Mouse (Mus musculus) adrenal gland, postnatal 25 days (tissue): ENCODE results near the gene Arhgap29. TPM values are rescaled to one million over a fixed set of nuclear protein-coding genes. Genes with fewer than 3 reads are reported as not detected.

ENCODE experiments used
- DNase-seq: peaks from one replicate; pipeline ENCODE4 v3.0.0; 2021; ENCODE audit warnings: mixed read lengths
- total RNA-seq: library from RNA; stranded (reverse); gene quantifications from 2 replicates; pipeline ENCODE4 v1.2.3, GENCODE M21; 2021

The Arhgap29 gene
- total RNA-seq, 1 experiment from 2014 or later = 57.1 TPM

GRCm38 (mm10) chr3:121941204-121941745 is 11.1 kb upstream of the Arhgap29 start:
- DNase-seq = no peak

DNA sequence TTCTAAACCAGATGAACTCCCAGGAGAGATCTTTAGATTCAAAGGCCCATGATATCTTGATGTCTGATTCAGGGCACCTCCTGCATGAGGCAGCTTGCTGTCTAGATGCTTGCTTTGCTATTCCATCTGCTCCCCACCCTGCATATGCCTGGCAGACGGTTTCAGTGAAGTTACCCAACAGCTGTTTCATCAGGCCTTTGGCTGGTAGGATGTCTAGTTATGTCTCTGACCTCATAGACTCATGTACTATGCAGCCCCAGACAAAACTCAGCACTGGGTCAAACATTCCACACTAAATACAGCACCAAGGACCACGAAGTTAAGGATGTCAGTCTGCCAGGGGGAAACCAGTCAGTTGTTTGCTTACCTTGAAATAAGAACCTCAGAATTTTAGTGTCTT is 6.4 kb upstream of the Arhgap29 start:
- DNase-seq = no peak

- no peak for DNase-seq
Measured at GRCm38 (mm10) chr3:121946765-121947164, 5.6 kb upstream of the Arhgap29 start.

GRCm38 (mm10) chr3:121950139-121950538 is 2.2 kb upstream of the Arhgap29 start:
- no peak for DNase-seq

DNA sequence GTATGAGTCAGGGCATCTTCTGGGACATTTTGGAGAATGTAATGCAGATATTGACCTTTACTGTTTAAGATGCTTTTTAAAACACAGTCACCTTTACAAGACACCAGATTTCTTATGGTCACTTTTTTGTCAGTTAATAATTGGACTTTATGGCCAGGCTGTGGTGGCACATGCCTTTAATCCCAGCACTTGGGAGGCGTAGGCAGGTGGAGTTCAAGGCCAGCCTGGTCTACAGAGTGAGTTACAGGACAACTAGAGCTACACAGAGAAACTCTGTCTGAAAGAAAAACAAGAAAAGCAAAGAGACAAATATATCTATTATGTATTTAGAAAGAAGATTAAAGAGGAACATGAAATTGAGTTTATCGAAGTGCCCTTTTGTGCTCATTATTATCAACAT is 1.2 kb upstream of the Arhgap29 start:
- no peak for DNase-seq

GRCm38 (mm10) chr3:121953049-121953432 is 700 bp downstream of the Arhgap29 start:
- DNase-seq = peak; percentile 94

DNA sequence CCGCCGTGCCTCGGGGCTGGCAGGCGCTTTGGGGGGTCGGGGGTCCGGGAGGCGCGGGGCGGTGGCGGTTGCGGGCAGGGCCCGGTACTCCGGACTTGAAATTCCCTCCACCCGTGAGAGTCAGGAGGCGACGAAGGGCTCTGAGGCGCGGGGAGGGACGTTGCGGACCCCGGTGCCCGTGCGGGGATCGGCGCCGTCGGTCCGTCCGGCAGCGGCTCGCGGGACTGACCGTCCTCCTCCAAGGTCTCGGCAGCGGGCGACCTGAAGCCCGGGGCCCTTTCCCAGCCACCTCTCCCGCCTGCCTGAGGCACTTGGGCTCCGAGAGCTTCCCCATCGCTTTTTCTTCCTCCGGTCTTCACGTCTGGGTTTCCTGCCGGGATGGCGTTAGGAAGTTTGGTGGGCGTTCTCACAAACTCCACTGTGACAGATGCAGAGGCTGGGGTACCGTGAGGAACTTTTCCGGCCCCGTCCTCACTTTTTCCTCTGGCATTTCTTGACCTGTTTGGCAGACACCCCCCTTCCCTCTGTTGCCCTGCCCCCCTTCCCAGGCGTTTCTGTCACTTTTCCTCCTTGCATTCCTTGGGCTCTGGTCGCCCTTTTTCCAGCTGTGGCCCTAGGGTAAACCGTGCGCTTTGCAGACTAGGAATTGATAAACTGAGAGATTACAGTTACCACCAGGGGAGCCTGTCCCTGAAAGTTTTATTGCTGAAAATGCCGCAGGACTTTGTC is 1.3 kb downstream of the Arhgap29 start:
- DNase-seq = peak; percentile 41

GRCm38 (mm10) chr3:121954421-121954820 is 2.1 kb downstream of the Arhgap29 start:
- DNase-seq = no peak

- no peak for DNase-seq
Measured at GRCm38 (mm10) chr3:121955527-121955926, 3.2 kb downstream of the Arhgap29 start.

DNA sequence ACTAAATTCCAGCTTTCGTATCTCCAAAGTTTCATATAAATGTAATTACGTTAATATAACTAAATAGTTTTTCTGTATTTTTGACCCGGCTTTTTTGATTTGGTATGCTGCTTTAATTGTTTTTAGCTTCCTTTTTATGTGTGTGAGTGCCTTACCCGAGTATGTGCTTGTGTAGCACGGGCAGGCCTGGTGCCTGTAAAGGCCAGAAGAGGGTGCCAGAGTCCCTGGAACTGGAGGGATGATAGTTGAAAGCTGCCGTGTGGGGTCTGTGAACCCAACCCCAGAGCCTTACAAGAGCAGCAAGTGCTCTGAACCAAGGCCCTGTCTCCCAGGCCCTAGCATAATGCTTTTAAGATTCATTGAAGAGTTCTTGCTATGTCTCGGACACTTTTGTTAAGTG is 4.4 kb downstream of the Arhgap29 start:
- no peak for DNase-seq

DNA sequence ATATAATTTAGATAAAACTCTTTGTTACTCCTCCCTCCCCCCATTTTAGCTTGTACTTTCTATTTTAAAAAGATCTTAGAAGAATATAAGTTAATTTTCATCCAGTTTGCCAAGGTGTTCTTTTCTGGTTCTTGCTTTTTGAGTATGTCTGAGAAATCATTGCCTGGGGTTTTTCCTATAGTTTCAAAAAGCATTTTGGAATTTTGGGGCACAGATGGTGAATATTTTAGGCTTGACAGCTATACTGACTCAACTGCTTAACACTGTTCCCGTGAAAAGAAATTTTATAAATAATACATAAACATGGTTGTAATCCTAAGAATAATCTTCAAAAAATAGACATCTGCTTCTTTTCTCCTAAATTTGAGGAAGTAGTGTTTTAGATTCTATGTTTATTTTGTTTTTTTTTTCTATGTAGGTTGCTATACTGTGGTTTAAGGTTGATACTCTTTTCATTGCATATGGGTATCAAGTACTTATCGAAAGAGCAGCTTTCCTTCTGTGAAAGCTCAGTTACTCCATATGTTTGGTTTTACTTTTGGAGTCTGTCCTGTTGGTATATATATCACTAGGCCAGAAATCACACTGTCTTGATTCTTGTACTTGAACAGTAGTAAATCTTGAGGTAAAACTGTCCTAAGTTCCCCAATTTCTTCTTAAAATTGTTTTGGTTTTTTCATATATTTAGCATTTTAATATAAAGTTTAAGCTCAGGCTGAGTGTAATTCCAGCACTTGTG is 5.4 kb downstream of the Arhgap29 start:
- no peak for DNase-seq

DNA sequence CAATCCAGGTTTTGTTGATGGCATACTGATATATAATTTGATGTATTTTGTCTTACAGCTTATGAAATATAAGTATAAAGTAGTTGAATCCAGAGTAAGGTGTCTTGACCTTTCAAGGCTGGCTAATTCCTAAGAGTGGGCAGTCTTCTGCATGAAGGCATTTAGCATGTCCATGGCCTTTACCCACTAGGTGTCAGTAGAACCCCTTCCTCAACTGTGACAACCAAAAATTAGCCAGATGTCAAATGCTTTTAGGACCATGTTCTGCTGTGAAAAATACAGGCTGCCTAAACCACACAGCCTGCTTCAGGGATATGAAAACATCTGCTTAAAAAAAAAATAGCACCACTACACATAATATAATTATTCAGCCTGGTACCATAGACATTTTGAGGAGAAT is 11.8 kb downstream of the Arhgap29 start:
- no peak for DNase-seq

DNA sequence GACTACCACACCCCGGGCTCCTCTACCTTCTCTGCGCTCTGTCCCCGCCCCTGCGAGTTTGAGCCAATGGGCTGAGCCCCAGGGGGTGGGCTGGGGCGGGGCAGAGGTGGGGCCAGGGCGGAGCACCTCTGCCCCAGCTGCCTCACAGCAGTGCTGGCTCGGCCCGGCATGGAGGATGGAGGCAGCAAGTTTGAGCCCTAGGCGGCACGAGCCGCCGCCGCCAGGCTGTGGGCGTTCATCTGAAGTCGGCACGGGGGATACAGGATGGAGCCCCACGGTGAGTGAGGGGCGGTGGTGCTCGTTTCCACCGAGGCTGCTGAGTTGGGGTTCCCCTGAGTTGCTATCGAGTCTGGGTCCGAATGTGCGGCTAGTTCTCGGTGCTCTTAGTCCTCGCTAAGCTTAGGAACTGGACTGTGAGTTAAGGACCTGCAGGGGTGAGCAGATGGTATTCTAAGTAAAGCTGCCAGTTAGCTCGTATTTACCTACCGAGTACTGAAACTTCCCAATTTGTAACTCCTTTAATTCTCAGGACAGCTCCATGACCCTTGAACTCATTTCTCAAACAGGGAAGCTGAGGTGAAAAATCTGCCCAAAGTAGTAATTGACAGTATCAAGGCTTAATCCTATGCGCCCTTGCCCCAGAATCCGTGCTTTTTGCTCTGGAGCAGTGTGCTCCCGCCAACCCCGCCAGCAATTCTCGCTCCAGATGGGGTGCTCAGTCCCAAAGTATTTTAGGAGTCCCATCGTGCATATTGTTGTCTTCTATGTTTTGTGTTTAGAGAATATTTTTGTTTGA is 15.5 kb downstream of the Arhgap29 start:
- DNase-seq = peak; percentile 94

DNA sequence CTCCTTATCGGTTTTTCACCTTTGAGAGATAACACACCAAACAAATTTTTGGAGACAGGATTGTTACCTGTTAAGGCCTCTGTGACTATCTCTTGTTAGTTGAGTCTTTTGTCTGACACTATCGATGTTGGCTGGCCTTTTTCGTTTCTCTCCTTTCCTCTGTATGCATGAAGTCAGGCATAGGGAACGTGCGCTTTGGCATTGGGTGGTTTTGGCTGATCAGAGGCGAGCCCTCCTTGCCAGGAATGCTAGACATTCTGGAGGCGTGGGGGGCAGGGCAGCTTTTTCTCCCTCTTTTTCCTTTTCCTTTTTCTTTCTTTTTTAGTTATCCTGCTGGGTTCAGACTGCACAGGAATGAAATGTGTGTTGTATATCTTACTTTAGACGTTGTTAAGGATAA is 16.3 kb downstream of the Arhgap29 start:
- DNase-seq = peak; percentile 48

- DNase-seq = no peak
Measured at GRCm38 (mm10) chr3:121969451-121969850, 17.1 kb downstream of the Arhgap29 start.

DNA sequence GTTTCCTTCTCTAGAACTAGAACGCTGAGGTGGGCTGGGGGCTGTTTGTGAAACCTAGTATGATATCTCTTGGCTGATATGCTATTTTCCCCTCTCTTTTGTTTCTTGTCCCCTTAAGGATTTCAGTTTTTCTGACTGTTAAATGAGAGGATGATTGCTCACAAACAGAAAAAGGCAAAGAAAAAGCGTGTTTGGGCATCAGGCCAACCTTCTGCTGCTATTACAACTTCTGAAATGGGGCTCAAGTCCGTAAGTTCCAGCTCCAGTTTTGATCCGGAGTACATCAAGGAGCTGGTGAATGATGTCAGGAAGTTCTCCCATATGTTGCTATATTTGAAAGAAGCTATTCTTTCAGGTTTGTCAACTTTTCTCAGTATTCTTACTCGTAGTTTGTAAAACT is 21.4 kb downstream of the Arhgap29 start:
- DNase-seq = no peak

GRCm38 (mm10) chr3:121975381-121975780 is 23.0 kb downstream of the Arhgap29 start:
- no peak for DNase-seq

- no peak for DNase-seq
Measured at GRCm38 (mm10) chr3:121981306-121981705, 29.0 kb downstream of the Arhgap29 start.

- no peak for DNase-seq
Measured at GRCm38 (mm10) chr3:121982450-121982849, 30.1 kb downstream of the Arhgap29 start.

GRCm38 (mm10) chr3:121995125-121995524 is 42.8 kb downstream of the Arhgap29 start:
- DNase-seq = no peak

DNA sequence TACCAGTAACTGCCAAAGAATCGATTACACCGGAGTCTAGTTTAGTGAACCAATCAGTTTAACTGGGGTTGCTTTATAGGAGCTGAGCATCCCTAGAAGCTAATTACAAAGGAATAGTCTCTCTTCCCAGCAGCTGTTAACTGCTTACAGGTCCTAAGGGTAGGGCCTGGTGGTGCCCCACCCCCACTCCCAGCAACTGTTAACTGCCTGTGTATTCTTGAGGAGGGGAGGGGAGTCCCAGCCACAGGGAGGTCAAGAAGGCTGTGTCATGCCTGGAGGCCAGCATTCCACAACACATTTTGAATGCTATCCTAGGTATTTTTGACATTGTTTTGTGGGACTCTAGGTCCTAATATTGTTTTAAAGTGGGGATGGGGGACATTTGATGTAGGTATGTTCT is 47.6 kb downstream of the Arhgap29 start:
- no peak for DNase-seq

- DNase-seq = no peak
Measured at GRCm38 (mm10) chr3:122001568-122001967, 49.2 kb downstream of the Arhgap29 start.

GRCm38 (mm10) chr3:122009818-122010217 is 57.5 kb downstream of the Arhgap29 start:
- DNase-seq = no peak
